Mouse (Mus musculus): ENCODE data around the gene Tmem189. TPM values are rescaled to one million over a fixed set of nuclear protein-coding genes. Genes with fewer than 3 reads are reported as not detected.
A peak's percentile ranks its signal among the peaks of the same experiment; 100 is the strongest.

Gene Tmem189
- total RNA-seq, 2 experiments from 2014 or later: 27.4 to 28.0 TPM

DNA sequence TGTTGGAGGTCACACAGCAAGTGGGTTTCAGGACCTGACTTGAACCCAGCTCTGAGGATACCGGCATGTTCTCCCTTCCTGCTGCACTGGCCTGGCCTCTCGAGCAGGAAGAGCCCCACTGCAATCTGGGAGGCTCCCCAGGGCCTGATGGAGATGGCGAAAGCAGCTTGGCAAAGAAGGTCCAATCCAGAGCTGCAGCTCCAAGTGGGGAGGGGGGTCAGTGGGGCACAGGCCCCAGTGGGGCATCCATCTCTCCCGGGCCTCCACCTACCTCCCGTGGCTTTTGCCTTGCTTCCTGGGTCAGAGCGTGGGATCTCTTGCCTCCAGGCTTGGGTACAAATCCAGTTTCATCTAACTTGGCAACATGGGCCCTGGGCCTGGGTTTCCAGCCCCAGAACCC, 12.5 kb upstream of the Tmem189 start:
- DNase-seq (ENCODE audit: low spot score in 2 of 2): no peak

DNA sequence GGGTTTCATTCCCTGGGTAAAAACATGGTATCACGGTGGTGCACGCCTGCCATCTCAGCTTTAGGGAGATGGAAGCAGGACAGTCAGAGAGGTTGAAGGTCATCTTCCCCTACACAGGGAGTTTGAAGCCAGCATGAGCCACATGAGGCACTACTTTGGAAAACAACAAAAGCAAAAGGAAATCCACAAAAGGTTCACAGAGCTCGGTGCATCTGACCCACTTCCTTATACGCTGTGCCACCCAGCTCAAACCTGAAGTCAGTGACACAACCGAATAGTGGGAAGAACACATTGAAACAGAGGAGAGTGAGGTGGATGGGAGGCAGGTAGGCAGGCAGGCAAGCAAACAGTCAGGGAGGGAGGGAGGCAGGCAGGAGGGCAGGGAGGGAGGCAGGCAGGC, 11.8 kb upstream of the Tmem189 start:
- no peak for DNase-seq (ENCODE audit: low spot score in 2 of 2)

DNA sequence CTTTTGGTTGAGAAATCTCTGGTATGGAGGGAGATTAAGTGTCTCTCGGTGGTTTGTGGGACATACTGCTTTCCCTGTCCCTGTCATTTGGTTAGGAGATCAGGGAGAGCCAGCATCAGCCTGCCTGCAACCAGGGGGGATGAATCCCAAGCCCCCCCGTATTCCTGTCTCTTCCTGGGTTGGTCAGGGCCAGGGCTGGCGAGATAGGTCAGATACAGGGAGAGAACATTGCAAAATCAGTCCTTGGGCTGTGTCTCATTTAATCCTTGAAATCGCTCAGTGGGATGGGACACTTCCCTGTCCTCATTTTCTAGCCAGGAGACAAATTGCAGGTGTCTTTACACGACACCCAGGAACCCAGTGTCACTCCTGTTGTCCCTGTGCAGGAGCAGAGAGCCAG, 10.4 kb upstream of the Tmem189 start:
- no peak for DNase-seq (ENCODE audit: low spot score in 2 of 2)

DNA sequence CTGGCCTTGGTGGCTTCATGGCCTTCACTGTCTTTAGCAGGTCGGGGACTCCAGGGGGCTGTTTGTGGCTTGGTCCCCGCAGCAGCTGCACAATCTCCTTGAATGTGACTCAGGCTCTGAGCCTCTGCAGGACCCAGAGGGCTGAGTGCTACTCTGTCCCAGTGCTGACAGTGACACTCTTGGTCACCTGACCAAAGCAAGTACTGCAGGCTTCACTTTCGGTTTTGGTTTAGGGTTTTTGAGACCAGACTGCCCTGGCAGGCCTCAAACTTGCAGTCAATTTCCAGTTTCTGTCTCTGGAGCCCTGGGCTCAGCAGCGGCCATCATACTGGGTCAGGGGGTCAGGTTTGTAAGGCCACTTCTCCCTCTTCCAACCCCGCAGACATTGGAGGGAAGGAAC, 8.3 kb upstream of the Tmem189 start:
- DNase-seq (ENCODE audit: low spot score in 2 of 2): no peak

DNA sequence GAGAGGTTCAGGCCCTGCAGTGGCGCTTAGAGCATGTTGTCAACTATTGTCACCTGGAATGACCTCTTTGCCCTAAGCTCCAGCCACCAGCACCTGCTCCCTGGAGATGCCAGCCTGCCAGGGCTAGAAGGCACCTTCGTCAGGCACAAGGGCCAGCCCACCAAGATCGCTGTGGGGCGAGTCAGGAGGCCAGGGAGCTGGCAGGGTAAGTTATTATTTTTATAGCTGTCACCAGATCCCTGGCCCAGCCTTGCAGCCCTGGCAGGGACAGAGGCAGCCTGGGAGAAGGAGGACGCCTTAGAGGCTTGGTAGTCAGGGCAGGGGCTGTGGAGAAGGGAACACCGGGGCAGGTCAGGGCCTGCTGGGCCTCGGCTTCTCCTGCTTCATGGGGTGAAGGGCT, 6.5 kb upstream of the Tmem189 start:
- DNase-seq (ENCODE audit: low spot score in 2 of 2): no peak

DNA sequence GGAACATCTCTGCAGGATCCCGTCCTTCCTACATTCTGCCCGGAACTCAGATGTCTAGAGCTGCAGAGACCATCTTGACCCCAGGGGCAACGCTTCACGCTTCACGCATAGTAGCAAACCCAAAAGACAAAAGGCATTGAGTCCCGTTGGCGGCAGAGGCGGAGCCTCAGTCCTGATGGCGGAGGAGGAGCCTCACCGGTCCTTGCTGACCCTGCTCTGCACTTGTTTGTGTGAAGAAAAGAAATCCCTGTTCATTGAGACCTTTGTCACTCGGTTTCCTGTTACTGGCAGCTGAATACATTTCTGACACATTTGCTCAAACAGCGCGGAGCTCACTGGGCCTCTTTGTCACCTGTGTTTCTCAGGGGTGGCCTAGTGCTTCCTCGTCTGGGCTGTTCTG, 5.9 kb upstream of the Tmem189 start:
- DNase-seq (ENCODE audit: low spot score in 2 of 2): no peak

DNA sequence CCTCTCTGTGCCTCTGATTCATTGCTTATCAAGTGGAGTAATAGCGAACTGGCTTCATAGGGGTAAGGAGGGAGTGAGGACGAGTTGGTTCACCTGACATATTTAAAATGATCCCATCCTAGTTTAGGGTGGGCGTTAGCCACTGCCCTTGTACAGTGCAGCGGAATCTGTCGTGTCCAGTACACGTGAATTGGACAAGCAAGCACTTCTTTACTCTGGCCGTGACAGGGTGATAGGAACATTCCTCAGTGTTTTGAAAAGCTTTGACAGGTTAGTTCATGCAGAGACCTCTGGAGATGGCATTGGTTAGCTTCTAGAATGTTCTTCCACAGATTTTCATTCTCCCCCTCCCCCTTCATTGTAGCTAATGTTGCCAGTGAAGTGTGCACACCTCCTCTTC, 5.3 kb upstream of the Tmem189 start:
- no peak for DNase-seq (ENCODE audit: low spot score in 2 of 2)

DNA sequence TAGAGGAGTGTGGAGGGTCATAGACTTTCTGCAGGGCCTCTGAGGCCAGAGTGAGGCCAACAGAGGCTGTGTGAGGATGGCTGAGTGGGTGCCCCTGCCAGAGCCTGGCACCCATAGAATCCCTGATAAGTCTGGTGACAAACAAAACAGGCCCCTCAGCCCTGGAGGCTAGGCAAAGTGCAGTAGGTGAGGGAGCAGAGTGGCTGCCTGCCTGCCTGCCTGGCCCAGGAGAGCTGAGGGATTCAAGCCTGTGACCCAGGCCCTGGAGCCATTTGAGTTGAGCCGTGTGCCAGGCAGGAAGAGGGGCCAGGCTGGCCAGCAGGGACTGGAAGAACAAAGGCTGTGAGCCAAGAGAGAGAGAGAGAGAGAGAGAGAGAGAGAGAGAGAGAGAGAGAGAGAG, 4.6 kb upstream of the Tmem189 start:
- DNase-seq (ENCODE audit: low spot score in 2 of 2): no peak

DNA sequence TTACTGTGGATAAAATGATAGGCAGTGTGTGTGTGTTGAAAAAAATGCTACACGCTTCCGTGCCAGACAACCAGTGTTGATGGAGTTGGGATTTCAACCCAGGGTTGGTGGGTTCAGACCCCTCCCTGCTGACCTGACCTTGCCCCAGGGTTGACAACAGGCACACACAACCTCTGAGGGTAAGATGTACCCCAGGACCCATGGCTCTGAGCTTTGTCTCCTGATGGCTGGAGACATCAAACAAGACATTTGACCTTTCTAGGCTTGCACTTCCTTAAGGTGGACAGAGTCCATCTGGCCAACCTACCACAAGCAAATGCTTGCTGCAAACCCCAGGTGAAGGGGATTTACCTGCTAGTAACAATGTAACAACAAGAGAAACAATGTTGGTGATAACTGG, 3.9 kb upstream of the Tmem189 start:
- DNase-seq (ENCODE audit: low spot score in 2 of 2): no peak

DNA sequence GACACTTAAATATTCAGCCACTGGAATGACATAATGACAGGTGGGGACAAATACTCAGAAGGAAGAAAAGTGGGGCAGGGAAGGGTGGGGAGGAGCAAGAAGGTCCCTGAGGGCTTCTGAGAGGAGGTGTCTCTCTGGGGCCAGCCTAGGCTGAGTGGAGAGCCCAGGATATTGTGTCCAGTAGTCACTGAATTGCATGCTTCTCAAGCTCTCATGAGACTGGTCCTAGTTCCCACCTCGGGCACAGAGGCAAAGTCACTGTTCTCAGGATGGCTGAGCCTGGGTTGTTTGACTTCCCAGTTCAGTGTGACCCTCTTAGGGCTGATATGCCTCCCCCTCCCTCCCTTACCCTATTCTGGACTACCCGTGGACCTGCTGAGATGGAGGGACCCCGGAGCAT, 3.2 kb upstream of the Tmem189 start:
- DNase-seq (ENCODE audit: low spot score in 2 of 2): no peak

DNA sequence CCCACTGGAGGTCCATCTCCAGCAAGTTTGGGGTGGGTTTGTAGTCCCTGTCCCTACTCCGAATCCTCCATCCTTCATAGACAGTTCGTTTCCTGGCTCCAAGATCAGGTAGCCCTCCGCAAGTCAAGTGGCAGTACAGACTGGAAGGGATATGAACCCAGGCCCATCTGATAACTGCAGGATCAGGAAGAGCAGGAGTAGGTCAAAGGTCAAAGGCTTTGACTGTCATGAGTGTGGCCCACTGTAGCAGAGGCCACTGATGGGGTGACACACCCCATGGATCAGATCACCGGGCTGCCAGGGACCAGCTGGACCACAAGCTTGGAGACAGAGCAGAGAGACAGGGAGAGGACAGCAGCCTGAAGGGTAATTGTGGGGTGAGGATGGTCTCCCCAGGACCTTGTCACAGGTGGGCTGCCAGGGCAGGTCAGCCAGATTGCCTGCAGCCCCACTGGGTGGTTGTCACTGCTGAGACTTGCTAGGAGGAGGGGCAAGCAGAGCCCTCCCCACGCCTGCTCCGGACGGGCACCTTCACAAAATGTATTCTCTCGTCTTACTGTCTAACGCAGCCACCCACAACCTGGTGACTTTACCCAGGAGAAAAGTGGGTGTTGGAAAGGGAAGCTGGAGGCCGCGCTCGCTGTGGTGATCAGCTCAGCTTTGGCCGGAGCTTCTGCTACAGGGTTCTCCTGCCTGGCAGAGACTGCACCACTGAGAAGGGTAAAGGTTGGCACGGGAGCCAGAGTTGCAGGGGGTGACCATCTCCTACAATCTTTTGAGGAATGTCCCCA, 2.4 kb upstream of the Tmem189 start:
- DNase-seq (ENCODE audit: low spot score in 2 of 2): no peak

DNA sequence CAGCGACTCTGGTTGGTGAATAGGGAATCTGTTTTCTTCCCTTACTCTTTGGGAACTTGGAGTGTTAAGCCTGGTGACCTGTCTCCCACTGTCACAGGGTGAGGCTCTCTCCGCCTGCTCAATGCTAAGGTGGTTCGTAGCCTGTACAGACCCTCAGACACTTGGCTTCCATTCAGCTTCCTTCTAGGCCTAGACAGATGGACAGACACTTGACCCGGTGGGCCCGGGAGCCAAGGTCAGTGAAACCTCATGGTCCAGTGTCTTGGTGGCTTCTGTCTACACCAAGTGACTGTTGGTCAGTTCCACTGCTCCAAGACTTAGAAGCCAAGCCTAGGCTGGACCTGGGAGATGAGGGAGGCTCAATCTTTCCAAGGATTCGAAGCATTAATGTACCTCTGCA, 1.8 kb upstream of the Tmem189 start:
- no peak for DNase-seq (ENCODE audit: low spot score in 2 of 2)

DNA sequence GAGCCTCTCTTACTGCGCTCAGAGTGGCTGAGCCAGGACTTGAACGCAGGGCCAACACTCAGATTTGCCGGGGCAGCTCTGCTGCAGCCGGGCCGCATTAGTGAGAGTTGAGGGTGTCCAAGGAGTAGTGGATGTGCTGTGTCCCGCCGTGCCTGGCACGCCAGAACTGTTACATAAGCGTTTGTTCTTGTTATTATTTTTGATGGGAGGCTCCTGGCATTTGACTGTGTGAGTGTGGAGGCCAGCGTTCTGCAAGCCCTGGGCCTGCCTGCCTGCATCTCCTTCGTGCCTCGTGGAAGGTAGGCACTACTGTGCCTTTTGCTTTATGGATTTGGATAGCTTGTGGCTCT, 1.3 kb upstream of the Tmem189 start:
- no peak for DNase-seq (ENCODE audit: low spot score in 2 of 2)

DNA sequence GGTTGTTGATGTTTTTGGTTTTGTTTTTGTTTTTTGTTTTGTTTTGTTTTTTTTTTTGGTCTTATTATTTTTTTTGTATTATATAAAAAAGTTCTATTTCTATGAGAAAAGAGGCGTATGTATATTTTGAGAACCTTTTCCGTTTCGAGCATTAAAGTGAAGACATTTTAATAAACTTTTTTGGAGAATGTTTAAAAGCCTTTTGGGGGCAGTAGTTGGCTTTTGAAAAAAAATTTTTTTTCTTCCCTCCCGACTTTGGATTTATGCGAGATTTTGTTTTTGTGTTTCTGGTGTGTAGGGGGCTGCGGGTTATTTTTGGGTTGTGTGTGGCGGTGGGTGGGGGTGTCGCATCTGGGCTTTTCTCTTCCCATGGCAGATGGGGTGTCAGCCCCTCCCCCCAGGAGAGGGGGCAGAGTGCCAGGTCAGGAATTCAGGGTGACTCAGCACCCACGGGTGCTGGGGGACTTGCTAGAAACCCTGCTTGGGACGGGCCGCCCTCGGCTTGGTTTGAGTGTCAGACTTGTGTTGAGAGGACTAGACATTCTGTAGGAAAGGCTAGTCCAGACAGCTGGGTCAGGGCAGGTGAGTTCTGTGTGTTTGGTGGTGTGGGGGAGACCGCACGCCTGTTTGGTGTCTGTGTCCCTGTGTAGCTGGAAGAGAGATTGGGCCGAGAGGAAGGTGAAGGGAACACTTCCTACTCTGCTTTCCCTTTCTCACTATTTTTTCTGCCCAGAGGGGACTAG, 768 bp upstream of the Tmem189 start:
- DNase-seq (ENCODE audit: low spot score in 2 of 2): peak in 1 of 2 experiments; percentile 46

DNA sequence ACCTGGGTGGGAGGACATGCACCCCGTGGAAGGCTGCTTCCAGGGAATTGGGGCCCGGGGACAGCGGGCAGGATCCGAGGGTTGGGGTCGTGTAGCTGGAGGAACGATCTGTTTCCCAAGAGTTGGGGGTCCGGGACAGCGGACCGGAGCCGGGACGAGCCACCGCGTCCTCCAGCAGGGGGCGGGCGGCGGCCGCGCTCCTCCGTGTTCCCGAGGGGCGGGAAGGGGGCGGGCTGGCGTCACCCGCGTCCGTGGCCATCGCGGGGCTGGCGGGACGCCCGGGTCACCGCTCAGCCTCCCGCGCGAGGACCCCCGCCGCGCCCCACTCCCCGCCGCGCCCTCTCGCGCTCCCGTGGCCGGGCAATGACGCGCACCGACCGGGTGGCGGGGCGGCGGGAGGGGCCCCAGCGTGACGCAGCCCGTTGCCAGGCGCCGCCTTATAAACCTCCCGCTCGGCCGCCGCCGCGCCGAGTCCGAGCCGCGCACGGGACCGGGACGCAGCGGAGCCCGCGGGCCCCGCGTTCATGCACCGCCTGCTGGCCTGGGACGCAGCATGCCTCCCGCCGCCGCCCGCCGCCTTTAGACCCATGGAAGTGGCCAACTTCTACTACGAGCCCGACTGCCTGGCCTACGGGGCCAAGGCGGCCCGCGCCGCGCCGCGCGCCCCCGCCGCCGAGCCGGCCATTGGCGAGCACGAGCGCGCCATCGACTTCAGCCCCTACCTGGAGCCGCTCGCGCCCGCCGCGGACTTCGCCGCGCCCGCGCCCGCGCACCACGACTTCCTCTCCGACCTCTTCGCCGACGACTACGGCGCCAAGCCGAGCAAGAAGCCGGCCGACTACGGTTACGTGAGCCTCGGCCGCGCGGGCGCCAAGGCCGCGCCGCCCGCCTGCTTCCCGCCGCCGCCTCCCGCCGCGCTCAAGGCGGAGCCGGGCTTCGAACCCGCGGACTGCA, 847 bp downstream of the Tmem189 start, which contains the start of gene Cebpb:
Gene Cebpb (plus strand): TSS at position 418 of the 954 bp plus-strand sequence.
- peak; percentile 75 to 86 for DNase-seq (ENCODE audit: low spot score in 2 of 2)

DNA sequence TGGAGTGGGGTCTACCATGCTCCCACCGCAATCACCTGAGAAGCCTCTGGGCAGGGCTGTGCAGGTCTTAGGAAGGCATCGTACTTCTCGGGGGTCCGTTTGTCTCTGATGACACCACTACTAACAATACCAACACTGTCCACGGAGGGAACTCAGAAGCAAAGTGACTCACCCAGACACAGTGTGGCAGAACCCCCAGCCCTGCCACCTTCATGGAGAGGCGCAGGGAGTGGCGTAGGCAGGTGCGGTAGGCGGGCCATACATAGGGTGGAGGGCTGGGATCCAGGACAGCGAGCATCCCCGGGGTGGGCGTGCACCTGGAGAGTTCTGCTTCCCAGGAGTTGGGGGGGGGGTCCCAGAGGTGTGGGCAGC, 1.5 kb downstream of the Tmem189 start:
- no peak for DNase-seq (ENCODE audit: low spot score in 2 of 2)

DNA sequence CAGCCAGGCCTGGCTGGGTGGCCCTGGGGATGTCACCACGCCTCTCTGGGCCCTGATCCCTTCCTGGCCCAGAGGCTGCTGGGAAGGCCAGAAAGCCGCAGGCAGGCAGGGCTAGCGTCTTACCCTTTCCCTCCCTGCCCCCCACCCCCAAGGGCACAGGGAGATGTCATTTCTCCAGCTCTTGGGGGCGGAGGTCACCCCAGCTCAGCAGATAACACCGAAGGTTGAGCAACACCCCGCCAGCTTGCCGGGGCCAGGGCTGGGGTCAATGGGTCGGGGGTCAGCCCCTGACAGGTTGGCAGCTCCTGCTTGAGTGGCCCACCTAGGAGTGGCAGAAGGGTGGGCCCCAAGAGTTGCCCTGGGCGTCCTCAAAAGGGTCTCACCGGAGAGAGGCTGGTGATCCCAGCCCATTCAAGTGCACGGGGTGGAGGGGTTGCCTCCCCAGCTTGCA, 1.9 kb downstream of the Tmem189 start:
- no peak for DNase-seq (ENCODE audit: low spot score in 2 of 2)

DNA sequence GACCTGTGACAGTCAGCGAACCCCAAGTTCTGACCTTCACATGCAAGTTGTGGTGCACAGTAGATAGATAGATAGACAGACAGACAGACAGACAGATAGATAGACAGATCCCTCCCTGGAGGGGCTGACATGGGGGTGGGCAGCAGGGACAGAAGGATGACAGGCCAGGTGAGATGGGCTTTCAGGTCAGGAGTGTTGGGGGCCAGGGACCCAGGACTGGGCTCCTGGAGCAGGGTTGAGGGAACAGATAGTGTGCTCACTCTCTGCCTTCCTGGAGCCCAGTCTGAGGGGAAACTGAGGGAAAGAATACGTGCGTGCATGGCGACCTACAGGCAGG, 2.4 kb downstream of the Tmem189 start:
- DNase-seq (ENCODE audit: low spot score in 2 of 2): no peak

DNA sequence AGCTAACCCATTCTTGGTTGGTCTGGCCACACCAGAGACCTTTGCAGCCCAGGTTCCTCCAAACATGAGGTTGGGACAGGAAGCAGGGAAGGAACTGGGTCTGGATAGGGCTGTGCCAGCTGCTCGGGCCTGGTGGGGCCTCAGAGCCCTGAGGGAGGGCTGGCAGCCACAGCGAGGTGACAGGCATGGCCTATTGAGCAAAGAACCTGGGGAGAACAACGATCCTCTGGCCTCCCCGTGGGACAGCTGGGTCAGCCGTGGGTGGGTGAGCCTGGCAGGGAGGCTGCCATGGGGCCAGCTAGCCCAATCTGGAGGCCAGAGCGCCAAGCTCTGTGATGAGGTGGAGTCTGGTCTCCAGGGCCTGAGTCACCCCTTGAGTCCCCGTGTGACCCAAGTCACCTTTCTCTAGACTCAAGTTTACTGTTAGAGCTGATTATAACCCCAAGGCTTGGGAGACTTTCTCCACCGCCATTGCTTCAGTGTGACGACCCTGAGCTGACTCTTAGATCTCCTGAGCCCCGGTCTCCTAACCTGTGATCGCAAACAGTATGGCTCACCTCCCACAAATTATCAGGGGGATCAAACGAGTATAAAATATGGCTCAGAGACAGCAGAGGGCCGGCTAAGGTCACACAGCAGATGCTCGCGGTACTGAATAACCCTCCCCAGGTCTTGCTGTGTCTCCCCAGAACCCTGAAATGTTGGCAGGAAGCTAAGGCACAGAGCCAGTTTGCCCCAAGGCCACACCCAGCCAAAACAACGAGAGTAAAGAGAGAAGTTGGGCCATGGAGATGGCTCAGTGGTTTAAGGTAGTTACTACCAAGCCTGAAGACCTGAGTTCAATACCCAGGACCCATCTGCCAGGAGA, 3.0 kb downstream of the Tmem189 start:
- no peak for DNase-seq (ENCODE audit: low spot score in 2 of 2)

DNA sequence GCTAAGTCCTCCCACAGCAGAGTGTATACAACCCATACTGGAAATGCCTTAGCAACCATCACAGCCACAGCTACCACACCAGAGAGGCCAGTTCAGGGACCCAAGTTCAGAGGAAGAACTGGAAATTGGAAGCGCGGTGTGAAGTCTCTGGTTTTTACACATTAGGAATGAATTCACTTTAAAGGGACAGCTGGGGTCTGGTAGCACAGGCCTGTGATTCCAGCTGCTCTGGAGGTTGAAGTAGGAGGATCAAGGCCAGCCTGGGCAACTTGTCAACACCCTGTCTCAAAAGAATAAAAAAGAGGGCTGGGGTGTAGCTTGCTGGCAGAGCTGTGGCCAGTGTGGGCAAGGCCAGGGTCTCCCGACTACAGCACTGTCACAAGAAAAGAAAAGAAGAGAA, 3.8 kb downstream of the Tmem189 start:
- no peak for DNase-seq (ENCODE audit: low spot score in 2 of 2)

DNA sequence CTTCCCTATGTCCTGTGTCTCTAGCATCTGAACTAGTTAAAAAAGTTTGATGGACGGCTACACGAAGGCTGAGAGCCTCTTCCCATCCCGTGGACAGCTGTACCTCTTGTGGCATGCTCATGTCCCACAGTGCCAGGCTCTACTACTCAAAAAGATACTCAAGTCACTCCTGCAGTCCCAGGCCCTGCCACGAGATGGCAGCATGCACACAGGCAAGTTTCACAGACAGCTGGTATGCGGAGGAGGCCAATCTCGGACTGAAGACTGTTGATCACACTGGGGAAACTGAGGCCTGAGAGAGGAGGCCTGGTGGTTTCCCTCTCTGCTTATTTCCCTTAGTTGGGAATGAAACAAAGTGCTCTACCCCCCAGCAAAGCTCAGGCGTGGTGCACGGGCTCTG, 4.5 kb downstream of the Tmem189 start:
- DNase-seq (ENCODE audit: low spot score in 2 of 2): peak; percentile 92 to 93
